Mouse (Mus musculus): Measurements from ENCODE around the gene Smcr8. TPM values are rescaled to one million over a fixed set of nuclear protein-coding genes. Genes with fewer than 3 reads are reported as not detected.
A peak's percentile ranks its signal among the peaks of the same experiment; 100 is the strongest.

Smcr8 gene
- total RNA-seq, 2 experiments from 2014 or later: 12.6 to 19.2 TPM

- DNase-seq: no peak
- intact Hi-C loops (cut with DNase I): no loop called here
Measured at GRCm38 (mm10) chr11:60827241-60827945, 50.1 kb downstream of the Smcr8 start.

GRCm38 (mm10) chr11:60828903-60829302, 51.6 kb downstream of the Smcr8 start:
- DNase-seq: no peak
- intact Hi-C loops (cut with DNase I): loop anchor here (2.0 kb wide), 1 partner anchor 130 kb away; the partner anchor contains the start of gene Llgl1

- DNase-seq: peak; percentile 66 to 74
- intact Hi-C loops (cut with DNase I): loop anchor here (2.0 kb wide), 1 partner anchor 48 kb away; the partner anchor contains the start of gene Tmem11
Measured at GRCm38 (mm10) chr11:60830433-60831052, 53.2 kb downstream of the Smcr8 start, which contains the start of gene Dhrs7b. Gene Dhrs7b, plus strand, starts transcription at chr11:60830631.

- no peak for DNase-seq
- intact Hi-C loops (cut with DNase I): no loop called here
Measured at GRCm38 (mm10) chr11:60836897-60837296, 59.6 kb downstream of the Smcr8 start.

Small RNAs within 50 kb of the gene (microRNA-seq; reads per million reads assigned to microRNA genes)
- gene Mir5100: 1.5 to 1.8 reads per million in 2 experiments

Other genes starting within 250 kb of the Smcr8 start
- gene Alkbh5, start 241.1 kb upstream of the Smcr8 start, total RNA-seq (2021): 100 to 1,000 TPM; 107 TPM
- gene Llgl1, start 77.8 kb upstream of the Smcr8 start, total RNA-seq (2021): 1 to 10 TPM; 8.2 to 8.5 TPM
- 10 to 100 TPM; 91.5 to 95.2 TPM for gene Flii, start 50.3 kb upstream of the Smcr8 start, total RNA-seq (2021)
- gene Mief2, start 49.1 kb upstream of the Smcr8 start, total RNA-seq (2021): 10 to 100 TPM; 70.1 to 91.0 TPM
- 1 to 10 TPM; 3.2 to 4.5 TPM for gene Top3a, start 159 bp upstream of the Smcr8 start, total RNA-seq (2021)
- 10 to 100 TPM; 12.9 to 13.6 TPM for gene Shmt1, start 34.2 kb downstream of the Smcr8 start, total RNA-seq (2021)
- gene Dhrs7b, start 53.1 kb downstream of the Smcr8 start, total RNA-seq (2021): 10 to 100 TPM; 19.1 to 21.1 TPM
- 10 to 100 TPM; 37.7 to 41.3 TPM for gene Tmem11, start 101.7 kb downstream of the Smcr8 start, total RNA-seq (2021)
- 1 to 10 TPM; 6.8 to 9.6 TPM for gene Natd1, start 137.2 kb downstream of the Smcr8 start, total RNA-seq (2021)
- gene Map2k3, start 154.5 kb downstream of the Smcr8 start, total RNA-seq (2021): 100 to 1,000 TPM; 172 to 192 TPM
- 10 to 100 TPM; 56.1 to 69.0 TPM for gene Kcnj12, start 245.0 kb downstream of the Smcr8 start, total RNA-seq (2021)

Measured in gastrocnemius, postnatal 36 days (tissue).